Mouse (Mus musculus): Measurements from ENCODE around the gene Sec24c.
"Not testable (repeated sequence)": the region's sequence is repeated elsewhere in the genome, so short reads cannot be mapped to it uniquely, and the experiment has no call there.

Sec24c gene

DNA sequence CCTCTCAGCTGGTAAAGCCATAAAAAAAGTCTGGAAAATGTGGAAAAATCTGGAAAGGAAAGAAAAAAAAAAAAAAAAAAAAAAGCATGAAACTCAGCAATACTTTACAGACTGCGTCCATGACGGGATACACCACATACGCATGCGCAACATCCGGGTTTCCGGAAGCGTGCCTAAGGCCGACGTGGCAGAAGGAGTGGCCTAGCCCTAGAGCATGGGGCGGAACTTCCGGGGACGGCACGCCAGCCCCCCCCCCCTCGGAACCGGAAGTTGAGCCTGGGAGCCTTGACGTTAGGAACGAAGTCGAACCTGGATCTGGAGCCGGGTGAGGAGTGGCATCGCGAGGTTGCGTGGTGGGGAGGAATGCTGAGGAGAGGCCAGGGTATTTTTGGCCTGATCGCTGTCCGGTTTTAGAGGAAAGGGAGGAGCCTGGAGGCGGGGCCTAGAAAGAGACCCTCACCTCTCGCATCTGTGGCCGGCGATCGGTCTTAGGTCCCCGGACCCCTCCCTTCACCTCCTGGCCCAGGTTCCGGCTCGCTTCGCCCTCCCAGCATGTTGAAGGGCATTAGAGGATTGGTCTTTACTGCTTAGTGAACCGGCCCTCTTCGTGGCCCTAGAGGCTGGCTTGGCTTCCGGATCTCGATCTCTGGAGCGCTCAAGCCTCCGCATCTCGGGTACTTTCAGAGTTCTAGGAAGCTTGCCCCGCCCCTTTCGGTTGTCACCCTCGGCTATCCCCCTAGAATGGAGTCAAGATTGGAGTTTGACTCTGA lies at the start of gene Sec24c:
Gene Sec24c, plus strand, starts transcription at position 245 of the 770 bp plus-strand sequence.
- peak; percentile 98 to 99 for DNase-seq

DNA sequence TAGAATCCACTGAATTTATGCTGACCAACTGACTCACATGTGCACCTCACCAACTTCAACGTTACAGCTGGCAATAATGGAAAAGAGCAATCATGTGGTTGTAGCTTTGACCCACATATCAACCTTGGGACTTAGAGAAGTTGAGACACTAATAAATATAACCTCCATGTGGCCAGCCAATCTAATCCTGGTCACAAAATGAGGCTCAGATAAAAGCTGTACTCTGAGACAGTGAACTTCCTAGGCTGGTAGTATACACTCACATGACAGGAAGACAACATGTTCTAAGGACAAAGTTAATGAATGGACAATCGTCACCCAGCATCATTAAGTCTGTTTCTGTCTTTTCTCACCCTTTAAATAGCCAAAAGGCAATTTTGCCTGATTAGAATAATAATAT lies 47.7 kb upstream of the Sec24c start:
- DNase-seq: no peak

DNA sequence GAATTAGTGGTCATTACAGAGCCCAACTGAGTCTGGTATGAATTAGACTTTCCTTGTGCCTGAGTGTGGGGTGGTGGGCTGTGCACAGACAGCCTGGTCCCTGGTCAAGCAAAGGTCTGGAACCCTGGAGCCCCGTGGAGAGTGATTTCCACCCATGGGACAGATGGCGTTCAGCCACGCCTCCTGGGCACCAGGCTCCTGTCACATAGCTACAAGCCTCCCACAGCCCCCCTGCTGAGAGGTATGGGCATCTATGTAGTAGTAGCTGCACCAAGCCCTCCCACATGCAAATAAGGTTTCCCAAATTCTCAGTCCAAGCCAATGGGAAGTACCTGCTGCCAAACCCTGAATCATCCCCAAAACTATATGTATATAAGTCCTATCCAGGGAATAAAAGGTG lies 47.1 kb upstream of the Sec24c start:
- DNase-seq: peak; percentile 29 to 42

DNA sequence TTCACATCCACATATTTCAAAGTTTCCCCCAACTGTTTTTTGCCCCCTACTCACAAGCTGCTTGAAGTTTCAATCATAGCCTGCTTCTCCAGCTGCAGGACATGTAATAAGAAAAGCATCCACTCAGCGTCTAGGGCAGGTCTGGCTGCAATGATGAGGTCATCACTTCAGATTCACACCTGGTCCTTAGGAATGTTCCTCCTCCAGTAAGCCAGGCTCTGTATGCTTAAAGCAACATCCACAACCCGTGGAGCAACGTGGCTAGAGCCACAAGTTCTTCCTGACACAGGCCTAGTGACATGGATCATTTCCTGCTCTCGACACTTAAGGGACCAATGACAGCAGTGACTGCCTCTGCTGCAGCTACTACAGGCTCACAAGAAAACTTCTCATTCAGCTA lies 42.9 kb upstream of the Sec24c start:
- no peak for DNase-seq

DNA sequence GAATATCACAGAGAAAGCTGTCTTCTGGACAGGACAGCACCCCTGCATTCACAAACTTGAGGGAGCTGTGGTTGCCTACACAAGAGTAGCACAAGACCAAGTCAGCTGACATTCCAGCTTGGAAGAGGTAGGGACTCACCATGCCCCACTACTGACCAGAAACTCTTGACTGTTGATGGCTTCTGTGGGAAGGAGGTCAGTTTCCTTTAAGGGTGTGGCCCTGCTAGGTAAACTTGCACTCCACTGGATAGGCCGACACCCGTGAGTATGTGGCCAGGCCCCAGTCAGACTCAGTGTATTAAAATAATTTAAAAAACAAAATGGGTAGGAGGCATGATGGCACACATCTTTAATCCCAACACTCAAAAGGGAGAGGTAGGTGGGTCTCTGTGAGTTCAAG lies 38.6 kb upstream of the Sec24c start:
- DNase-seq: no peak

DNA sequence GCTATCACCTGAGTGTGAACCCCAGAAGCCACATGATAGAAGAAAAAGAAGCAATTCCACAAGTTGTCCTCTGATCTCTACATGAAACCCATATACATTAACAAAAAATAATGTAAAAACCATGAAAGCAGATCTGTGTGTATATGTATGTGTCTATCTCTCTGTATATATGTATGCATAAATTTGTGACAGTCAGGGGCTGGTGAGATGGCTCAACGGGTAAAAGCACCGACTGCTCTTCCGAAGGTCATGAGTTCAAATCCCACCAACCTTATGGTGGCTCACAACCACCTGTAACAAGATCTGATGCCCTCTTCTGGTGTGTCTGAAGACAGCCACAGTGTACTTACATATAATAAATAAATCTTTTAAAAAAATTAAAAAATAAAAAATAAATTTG lies 37.1 kb upstream of the Sec24c start:
- DNase-seq: not testable (repeated sequence)

DNA sequence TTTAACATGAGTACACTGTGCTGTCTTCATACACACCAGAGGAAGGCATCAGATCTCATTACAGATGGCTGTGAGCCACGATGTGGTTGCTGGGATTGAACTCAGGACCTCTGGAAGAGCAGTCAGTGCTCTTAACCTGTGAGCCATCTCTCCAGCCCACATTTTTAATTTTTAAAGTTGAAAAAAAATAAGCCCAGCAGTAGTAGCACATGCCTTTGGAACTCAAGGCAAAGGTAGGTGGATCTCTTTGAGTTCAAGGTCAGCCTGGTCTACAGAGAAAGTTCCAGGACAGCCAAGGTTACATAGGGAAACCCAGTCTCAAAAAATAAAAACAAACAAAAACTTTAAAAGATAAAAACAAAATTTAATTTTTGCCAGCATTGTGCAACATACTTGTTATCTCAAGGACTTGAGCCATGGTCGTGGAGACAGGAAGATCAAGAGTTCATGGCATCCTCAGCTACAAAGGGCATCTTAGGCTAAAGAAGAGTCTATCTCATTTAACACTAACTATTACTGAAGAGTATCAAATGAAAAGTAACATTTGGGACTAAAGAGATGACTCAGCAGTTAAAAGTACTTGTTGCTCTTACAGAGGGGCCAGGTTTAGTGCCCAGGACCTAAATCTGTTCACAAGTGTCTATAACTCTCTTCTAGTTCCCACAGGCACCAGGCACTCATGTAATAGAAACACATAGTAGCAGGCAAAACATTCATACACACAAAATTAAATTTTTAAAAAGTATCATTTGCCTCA lies 36.1 kb upstream of the Sec24c start:
- DNase-seq: no peak

DNA sequence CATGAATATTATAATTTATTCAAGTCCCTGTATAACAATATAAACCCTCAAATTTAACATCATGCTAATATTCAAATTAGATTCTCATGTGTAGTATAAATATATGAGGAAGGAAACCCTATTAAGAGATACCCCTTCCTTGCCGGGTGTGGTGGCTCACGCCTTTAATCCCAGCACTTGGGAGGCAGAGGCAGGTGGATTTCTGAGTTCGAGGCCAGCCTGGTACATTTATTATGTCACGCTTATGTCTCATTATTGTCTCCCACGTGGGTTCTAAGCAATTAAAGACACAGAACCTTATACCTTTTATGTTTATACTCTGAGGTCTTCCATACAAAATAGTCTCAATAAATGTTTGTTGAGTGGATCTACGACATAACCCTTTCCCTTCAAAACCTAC lies 35.4 kb upstream of the Sec24c start:
- no peak for DNase-seq

DNA sequence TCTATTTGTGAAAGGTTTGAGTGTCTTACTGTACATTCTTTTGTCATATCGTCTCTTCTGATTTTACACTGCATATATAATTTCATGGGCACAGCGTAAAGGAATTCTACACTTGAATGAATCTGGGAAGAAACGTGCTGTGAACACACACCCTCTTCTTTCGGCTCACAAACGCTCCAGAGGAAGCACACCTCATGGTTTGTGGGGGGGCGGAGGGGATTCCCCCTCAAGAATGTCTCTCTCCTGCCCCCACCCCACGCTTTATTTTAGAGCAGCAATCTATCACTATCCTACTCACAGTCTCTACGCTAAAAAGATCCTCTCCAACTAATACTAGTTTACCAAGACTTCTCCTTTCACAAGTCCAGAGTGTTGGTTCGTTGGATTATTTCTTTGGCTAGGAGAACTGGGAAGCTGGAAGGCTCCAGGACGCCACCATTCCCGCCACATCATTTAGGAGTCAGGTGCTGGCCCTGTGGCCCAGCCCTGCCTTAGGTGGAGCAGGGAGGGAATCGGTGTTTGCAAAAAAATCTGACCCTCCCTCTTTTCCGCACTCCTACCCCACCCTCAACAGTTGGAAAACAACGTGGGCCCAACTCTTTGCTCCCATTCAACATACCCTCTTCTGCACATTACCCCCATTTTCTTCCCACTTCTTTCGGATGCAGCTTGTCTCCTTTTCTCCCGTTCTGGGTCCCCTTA lies 34.0 kb upstream of the Sec24c start:
- peak; percentile 35 to 48 for DNase-seq

DNA sequence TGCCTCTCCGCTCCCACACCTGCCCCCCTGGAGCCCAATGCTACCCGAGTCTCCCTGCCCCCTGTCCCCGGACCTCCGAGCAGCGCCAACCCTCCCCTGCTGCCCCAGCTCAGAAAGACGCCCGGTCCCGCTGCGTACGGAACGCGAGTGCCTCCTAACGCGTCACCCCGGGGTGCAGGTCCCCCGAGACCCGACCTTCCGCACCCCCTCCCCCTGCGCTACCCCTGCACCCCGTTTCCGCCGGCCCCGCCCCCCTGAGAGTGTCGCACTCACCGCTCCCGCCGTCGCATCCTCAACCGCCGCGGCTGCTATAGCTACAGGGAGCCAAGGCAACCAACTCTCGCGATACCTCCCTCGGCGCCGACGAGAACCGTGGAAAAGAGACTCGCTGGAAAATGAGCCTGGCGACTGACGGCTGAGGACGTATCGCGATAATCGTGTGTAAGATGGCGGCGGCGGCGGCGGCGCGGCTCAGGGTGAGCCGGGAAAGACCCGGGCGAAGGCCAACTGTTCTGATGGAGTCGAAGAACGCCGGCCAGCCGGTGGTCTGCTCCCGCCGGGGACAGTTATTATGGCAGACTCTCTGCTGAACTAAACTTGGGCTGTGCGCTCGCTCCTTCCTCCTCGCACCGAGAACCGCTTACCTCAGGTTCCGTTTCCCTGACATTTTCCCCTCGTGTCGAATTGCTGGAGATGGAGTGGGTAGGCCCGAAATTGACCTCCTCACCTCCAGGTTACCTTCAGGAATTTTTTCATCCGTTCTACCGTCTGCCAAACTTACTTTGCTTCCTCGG lies 33.3 kb upstream of the Sec24c start, which contains the start of gene Usp54:
Gene Usp54, minus strand, starts transcription at position 420 of the 794 bp plus-strand sequence.
- peak; percentile 94 to 97 for DNase-seq

DNA sequence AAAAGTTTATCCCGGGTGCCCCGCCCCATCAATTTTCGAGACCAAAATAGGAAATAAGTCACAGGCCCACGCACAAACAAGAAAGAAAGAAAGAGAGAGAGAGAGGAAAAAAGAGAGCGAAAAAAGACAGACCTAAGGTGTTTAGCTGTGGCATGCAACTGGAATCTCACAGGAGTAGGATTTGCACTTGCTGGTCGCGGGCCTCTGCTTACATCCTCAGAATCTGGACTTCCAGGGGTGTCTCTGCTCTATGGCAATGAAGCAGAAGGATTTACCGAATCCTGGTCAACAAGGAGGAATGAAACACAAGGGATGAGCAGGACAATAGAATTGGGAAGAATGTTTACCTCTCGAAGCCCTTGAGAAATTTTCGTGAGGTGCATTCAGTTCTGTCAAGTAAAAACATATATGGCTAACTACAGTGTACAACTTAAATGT lies 32.7 kb upstream of the Sec24c start:
- no peak for DNase-seq

DNA sequence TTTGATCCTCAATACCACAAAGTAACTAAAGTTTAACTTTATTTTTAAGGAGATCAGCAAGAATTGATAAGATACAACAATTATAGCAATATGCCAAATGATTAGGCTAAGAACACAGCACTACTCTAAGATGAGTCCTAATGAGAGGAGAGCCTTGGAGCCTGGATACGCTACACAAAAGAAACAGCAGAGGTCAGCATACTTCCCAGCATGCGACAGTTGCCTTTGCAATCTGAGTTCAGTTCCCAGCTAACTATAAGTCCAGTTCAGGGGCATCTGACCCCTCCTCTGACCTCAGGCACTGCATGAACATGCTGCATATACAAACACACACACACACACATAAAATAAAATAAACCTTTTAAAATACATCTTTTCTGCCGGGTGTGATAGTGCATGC lies 28.6 kb upstream of the Sec24c start:
- no peak for DNase-seq

DNA sequence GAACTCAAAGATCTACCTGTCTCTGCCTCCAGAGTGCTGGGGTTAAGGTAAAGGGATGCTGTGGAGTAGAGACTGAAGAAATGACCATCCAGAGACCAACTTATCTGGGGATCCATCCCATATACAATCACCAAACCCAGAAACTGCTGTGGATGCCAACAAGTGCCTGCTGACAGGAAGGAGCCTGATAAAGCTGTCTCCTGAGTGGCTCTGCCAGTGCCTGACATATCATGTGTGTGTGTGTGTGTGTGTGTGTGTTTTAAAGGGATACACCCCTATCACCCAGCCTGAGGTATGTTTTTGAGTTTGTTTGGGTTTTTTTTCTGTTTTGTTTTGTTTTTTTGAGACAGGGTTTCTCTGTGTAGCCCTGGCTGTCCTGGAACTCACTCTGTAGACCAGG lies 27.7 kb upstream of the Sec24c start:
- DNase-seq: no peak

DNA sequence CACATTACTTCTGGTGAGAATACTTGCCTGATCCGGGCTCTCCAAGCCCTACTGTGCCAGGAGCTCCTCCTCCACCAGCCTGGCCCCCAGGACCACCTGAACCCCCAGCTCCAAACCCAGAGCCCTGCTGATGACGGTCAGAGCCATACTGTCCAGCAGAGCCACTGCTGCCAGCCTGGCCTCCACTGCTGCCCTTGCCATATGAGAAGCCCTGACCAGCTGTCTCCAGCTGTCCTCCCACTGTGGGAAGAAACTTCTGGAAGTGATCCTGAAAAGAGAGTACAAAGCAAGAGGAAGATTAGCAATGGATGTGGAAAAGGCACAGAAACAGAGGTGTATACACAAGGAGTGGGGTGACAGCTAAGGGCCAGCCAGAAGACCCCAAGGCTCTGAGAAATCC lies 23.1 kb upstream of the Sec24c start:
- no peak for DNase-seq

DNA sequence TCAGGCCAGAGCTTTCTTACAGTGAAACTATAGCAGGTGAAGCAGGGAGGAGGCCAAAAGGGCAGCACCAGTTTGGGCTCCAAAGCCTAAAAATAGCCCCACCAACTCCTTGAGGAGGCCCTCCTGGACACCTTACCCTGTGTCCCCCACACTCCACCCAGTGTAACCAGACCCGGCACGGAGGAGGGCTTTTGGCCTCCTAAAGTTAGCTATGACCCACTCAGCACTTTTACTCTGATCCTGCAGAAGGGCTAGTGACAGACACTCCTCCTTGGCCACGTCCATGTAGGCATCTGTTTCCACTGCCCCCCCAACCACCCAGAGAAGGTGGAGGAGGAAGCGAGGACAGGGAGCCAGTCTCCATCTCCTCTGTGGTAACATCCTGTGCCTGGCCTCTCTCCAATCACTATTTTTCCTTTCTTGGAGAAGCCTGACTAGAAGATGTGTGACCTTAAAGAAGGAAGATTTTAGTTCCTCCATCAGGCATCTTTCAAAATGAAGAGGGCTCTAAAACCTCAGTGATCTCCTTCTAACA lies 22.3 kb upstream of the Sec24c start:
- no peak for DNase-seq

DNA sequence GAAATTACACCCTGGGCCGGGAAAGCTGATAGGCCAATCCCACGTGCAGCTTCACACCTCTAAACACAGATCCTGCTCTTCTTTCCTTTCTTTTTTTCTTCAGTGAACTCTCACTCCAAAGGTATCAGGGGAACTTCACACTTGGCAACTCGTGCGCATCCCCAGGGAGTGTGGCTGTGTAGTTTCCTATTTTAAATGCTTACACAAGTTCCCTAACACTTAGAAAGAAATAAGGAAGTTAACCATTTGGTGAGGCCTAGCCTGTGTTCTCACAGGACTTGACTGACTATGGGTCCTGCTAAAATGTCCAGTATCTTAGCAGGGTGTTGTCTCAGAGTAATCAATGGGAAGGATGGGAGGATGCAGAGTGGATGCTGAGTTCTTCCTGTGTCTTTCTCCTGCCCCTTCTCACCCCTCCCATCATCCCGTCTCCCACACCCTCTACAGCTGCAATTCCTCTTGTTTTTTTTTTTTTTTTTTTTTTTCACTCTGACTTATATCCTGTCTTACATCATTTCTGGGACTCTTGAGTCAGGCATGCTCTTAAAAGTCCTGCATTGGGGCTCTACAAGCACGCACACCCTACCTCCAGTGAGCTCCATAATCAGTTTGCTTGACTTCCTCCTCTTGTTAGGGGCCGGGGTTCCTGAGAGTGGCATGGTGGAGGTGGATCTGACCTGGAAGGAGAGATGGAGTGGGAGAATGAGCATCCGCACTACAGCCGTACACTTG lies 19.3 kb upstream of the Sec24c start:
- DNase-seq: no peak

DNA sequence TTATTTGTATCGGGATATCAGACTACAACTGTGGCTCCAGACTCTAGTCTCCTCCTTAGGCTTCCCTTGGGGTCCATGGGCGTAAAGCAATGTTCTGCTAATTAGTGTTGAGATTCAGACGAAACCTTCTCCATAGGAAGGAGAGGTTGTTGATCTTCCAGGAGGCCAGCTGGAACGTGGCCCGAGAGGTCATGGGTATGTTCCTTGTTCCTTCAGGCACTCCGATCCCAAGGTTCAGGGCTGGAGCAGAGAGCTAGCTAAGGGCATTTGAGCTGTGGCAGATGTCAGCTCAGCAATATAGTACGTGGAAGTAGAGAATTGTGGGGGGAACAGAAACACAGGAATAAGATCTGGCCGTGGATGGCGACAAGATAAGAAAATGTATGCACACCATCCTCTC lies 18.4 kb upstream of the Sec24c start:
- no peak for DNase-seq

DNA sequence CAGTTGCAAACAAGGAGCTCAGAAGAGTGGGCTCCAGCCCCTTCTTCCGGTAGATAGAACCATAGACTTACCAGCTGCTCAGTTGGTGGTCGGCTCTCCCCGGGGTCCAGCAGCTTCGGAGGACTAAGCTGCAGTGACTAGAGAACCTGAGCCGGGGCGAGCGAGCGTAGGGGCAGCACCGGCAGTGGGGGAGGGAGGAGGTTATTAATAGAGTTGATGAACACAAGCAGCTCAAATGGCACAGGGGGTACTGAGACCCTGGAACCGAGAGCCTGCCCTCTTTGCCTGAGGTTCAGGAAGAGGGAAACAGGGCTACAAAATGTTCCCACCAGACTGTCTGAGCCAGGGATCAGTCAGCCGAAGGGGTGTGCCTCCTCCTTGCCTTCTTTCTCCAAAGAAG lies 17.7 kb upstream of the Sec24c start, which contains the start of gene Myoz1:
Gene Myoz1, minus strand, starts transcription at position 180 of the 400 bp plus-strand sequence.
- DNase-seq: no peak

DNA sequence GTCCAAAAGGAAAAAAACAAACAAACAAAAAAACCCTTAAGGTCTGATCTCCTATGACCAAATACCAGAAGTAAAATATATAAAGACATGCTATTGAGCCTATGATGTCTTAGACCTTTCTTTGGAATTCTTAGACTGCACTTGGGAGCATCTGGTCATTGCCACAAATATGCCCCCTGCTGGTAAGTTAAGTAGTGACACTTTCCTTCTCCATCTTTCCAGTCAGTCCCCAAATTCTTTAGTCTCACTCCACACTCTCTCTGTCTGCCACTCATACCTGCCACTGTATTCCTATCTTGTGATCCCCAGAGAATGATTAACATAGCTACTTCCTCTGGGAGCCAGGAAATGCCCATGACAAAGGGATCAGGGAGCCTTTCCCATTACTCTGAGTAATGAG lies 15.8 kb upstream of the Sec24c start:
- DNase-seq: peak; percentile 41 to 50

DNA sequence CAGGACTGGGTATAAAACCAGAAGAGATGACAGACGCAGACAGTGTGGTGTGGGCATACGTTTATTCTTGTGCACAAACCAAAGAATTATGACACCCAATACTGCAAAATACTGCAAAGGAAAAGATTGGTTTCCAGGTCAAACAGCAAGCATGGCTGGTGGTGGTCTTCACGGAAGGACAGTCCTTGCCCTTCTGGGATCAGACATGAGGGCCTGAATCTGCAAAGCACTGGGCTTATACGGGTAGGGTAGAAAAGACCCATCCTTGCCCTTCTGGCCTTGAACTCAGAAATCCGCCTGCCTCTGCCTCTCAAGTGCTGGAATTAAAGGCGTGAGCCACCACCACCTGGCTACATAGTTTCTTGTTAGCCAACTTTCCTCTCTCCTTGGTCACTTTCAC lies 15.2 kb upstream of the Sec24c start:
- no peak for DNase-seq

DNA sequence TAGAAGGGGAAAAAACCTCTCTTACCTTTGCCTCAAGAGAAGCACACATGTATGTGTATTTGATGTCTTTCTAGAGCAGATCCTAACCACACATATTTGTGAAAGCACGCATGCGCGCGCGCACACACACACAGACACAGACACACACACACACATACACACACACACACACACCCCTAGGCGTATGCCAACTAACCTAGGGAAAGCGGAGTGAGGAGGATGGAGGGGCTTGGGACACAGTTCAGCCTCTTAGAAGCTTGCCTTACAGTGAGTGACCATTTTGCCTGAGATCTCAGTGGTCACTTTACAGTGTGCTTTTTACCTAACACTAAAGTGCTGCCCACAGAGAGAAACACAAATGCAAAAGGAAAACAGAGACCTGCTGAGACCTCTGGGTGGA lies 14.4 kb upstream of the Sec24c start:
- DNase-seq: no peak

Measured in cerebellum, adult 18-20 months (tissue).